2 mouse cellular contexts compared by ENCODE assay signal in genomic region chr9:14463668-14464067, GRCm38 (mm10). TPM values are rescaled to one million over a fixed set of nuclear protein-coding genes. Genes with fewer than 3 reads are reported as not detected.
"Had no signal": no experiment of that assay in that cellular context is flagged by ENCODE, and none has a peak within 500 bp of the region (broad histone marks: within the 10 kb centered on the region; RNA-seq: fewer than 3 reads in every experiment).

No protein-coding gene starts in this region.

RNA-seq across cellular contexts. Expression of gene Kdm4d, which starts 36.6 kb away (rescaled TPM):
- total RNA-seq: neutrophil, adult 5-6 weeks had no signal
- polyA plus RNA-seq: myocyte had no signal
